Mouse (Mus musculus) stomach, embryonic 14.5 days (tissue): ENCODE data around the gene Cited2. TPM values are rescaled to one million over a fixed set of nuclear protein-coding genes. Genes with fewer than 3 reads are reported as not detected.
A peak's percentile ranks its signal among the peaks of the same experiment; 100 is the strongest.

ENCODE experiments used
- ATAC-seq: fragments of 200-750 bp; cut with Nextera tagmentation; 2 replicates; pipeline ENCODE4 v1.8.0; 2017; ENCODE audit warnings: low read depth, moderate TSS enrichment; ENCODE audit not compliant: insufficient number of reproducible peaks, insufficient read depth, low FRiP score
- H3K27ac ChIP-seq: fragments of 300-500 bp; sonication (generic); 2 replicates; pipeline ENCODE4 v1.5.1; 2014; ENCODE audit warnings: mild to moderate bottlenecking, low read length, moderate library complexity, mixed read lengths
- H3K27me3 ChIP-seq: fragments of 300-500 bp; sonication (generic); 2 replicates; pipeline ENCODE4 v1.6.1; 2014; ENCODE audit warnings: low read length, control low read depth, mixed read lengths; ENCODE audit not compliant: control insufficient read depth, insufficient read depth
- H3K36me3 ChIP-seq: fragments of 300-500 bp; sonication (generic); 2 replicates; pipeline ENCODE4 v1.6.1; 2014; ENCODE audit warnings: mild to moderate bottlenecking, control low read depth, low read length, moderate library complexity, mixed read lengths; ENCODE audit not compliant: control insufficient read depth, insufficient read depth
- H3K4me1 ChIP-seq: fragments of 300-500 bp; sonication (generic); 2 replicates; pipeline ENCODE4 v1.6.1; 2014; ENCODE audit warnings: low read length, control low read depth, mixed read lengths; ENCODE audit not compliant: control insufficient read depth, insufficient read depth
- H3K4me2 ChIP-seq: fragments of 300-500 bp; sonication (generic); replicated peaks from 2 replicates; pipeline ENCODE4 v1.6.1; 2014; ENCODE audit warnings: low read depth, low read length, control low read depth
- H3K4me3 ChIP-seq: fragments of 300-500 bp; sonication (generic); 2 replicates; pipeline ENCODE4 v1.5.1; 2014; ENCODE audit warnings: low read depth, low read length, control low read depth
- H3K9ac ChIP-seq: fragments of 300-500 bp; sonication (generic); replicated peaks from 2 replicates; pipeline ENCODE4 v1.6.1; 2014; ENCODE audit warnings: low read depth, mild to moderate bottlenecking, control low read depth, low read length, moderate library complexity, mixed read lengths
- H3K9me3 ChIP-seq: fragments of 300-500 bp; sonication (generic); 2 replicates; pipeline ENCODE4 v1.6.1; 2016; ENCODE audit warnings: low read depth, low read length, control low read depth; ENCODE audit not compliant: control insufficient read depth
- WGBS: fragments of 180-500 bp; shearing (Covaris S2); extraction: QIAGEN DNeasy Blood & Tissue Kit; methylation state at CpG from one replicate; pipeline ENCODE4 v1.1.7; 2014; 5-methylcytosine and 5-hydroxymethylcytosine counted together
- polyA plus RNA-seq: library from polyadenylated mRNA; unstranded; fragments of >200 nt; fragmentation: Nextera tagmentation; extraction: Ambion mirVana; gene quantifications from 2 replicates; pipeline ENCODE4 v1.2.1, GENCODE M21; 2014

The Cited2 gene
- polyA plus RNA-seq: 32.9 and 38.3 TPM in 2 replicates

DNA sequence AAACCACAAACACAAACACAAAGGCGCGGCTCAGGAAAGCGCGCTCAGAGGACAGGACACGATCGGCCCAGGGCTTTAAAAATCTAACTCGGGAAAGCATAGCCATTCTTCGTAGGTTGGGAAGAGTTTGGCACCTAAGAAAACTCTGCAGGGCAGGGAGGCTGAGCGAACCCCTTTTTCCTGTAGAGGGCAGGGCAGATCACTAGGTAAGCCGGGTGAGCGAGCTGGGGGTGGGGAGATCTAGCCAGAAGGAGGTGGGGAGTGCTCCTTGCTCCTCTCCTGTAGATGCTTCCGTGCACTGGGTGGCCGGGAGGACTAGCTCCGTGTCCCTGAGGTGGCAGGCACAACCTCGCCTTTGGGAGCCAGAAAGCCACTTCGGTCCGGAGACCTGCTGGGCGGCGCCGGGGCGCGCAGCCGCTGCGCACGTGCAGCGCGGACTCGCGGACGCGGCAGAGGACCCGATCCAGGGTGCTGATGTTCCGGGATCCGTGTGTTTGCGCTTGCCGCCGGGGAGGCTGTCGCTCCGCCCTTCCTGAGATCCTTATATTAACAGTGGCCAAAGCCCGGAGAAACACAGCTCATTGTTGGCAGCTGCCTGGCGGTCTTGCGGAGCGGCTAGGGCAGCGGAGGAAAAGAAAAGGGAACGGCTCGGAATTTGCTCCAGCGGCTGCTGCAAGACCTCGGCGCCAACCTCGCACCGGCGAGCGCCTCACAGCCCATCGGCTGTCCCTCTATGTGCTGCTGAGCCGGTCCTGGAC lies at the start of gene Cited2:
Gene Cited2 (plus strand): TSS at position 566 of the 758 bp plus-strand sequence.
- peak within 1 kb of the TSS; percentile 86 for H3K4me2 ChIP-seq
- under 1% methylated on average over 54 of the region's 55 CpGs for WGBS
- H3K9me3 ChIP-seq: no peaks in the 10 kb centered on the region
- H3K9ac ChIP-seq: peak within 1 kb of the TSS; percentile 92
- peak within 1 kb of the TSS; percentile 94 for H3K4me3 ChIP-seq
- H3K27ac ChIP-seq: peak within 1 kb of the TSS; percentile 99
- ATAC-seq: peak; percentile 83
- peaks cover 3% of the 10 kb centered on the region; the same call in 1 of the 2 replicates for H3K36me3 ChIP-seq
- H3K27me3 ChIP-seq: no peaks in the 10 kb centered on the region
- H3K4me1 ChIP-seq: peaks cover 19% of the 10 kb centered on the region

DNA sequence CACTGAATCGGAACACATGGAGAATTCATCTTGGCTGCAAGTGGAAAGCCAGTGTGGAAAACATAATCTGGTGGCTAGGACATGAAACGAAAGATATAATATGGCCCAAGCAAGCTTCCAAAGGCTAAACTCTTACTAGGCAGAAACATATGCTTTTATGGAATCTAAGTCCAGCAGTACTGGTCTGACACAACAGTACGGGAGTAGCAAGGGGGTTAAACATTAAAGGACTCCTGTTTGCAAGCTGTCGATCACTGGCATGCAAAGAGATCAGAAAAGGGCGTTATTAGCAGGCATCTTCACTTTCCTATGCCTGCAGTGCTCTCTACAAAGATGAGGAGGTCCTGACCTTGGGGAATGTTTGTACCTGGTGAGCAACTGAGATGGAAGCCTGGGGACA lies 48.6 kb upstream of the Cited2 start:
- ATAC-seq: no peak
- 73% methylated on average over 5 of the region's 5 CpGs for WGBS
- Histone ChIP-seq H3K4me2 (no peak overlapping the region), H3K27ac (no peak overlapping the region), H3K27me3 (no peaks in the 10 kb centered on the region), H3K4me1 (no peaks in the 10 kb centered on the region), H3K4me3 (no peak overlapping the region), H3K9me3 (no peaks in the 10 kb centered on the region), H3K9ac (no peak overlapping the region), H3K36me3 (no peaks in the 10 kb centered on the region)

DNA sequence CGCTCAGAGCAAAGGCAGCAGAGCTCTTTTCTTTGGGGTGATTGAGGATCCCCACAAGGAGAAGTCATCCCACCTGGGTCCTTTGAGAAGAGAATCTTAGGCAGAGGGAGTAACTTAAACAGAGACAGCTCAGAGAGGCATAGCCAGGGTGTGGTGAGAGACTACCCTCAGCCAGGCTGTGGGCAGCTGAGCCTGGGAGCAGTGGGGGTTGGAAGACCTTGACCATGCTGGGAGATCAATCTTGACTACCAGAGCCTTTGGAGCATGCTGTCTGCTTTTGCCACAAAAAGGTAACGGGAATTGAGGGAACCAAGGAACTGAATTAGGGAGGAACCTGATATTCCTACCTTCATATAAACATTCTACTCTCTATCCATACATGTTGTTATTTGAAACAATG lies 48.1 kb upstream of the Cited2 start:
- no peaks in the 10 kb centered on the region for H3K4me1 ChIP-seq
- no peak for ATAC-seq
- H3K4me2 ChIP-seq: no peak overlapping the region
- no peaks in the 10 kb centered on the region for H3K27me3 ChIP-seq
- H3K9ac ChIP-seq: no peak overlapping the region
- no peak overlapping the region for H3K4me3 ChIP-seq
- H3K9me3 ChIP-seq: no peaks in the 10 kb centered on the region
- no peaks in the 10 kb centered on the region for H3K36me3 ChIP-seq
- WGBS: 81% methylated on average over 2 of the region's 2 CpGs
- no peak overlapping the region for H3K27ac ChIP-seq

DNA sequence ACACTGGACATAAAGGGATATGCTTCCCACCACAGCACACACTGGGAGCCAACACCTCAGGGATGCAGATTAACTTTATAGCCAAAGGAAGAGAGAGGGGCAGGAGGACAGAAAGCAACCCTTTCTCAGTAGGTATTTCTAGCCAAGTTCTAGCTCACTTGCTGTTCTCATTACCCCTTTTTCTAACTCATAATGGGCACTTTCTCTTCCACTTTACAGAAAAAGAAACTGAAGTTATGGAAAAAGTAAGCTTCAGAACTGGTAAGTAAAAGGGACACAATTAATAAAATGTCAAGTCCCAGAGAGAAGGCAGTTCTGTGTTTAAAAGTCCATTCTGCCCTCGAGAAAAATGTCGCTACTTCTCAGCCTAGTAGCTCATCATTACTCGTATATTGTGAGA lies 46.6 kb upstream of the Cited2 start:
- no peak for ATAC-seq
- Histone ChIP-seq H3K27me3 (no peaks in the 10 kb centered on the region), H3K4me3 (no peak overlapping the region), H3K9me3 (no peaks in the 10 kb centered on the region), H3K27ac (no peak overlapping the region), H3K4me2 (no peak overlapping the region), H3K36me3 (no peaks in the 10 kb centered on the region), H3K9ac (no peak overlapping the region), H3K4me1 (no peaks in the 10 kb centered on the region)
- 68% methylated on average over 3 of the region's 3 CpGs for WGBS

DNA sequence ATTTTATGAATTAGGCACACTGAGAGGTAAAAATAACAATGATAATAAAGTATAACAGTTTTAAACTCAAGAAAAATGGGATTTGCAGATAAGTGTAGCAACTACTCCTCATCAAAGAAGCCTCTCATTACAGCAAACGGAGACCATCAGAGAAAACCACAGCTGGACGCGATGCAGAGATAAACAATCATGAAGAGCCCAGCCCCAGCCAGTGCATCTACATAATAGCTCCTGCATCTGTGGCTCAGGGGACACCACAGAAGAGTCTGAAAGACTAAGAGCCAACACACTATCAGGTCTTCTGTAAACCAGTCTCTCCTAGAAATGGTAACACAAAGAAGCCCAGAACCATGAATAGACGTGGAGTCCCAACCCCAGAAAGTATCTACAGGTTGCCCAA lies 45.7 kb upstream of the Cited2 start:
- Histone ChIP-seq H3K27me3 (no peaks in the 10 kb centered on the region), H3K36me3 (no peaks in the 10 kb centered on the region), H3K4me1 (no peaks in the 10 kb centered on the region), H3K27ac (no peak overlapping the region), H3K4me3 (no peak overlapping the region), H3K4me2 (no peak overlapping the region), H3K9me3 (no peaks in the 10 kb centered on the region), H3K9ac (no peak overlapping the region)
- ATAC-seq: no peak
- WGBS: 62% methylated on average over 4 of the region's 4 CpGs

GRCm38 (mm10) chr10:17680432-17681382 lies 42.3 kb upstream of the Cited2 start:
- Histone ChIP-seq H3K4me1 (no peaks in the 10 kb centered on the region), H3K27ac (no peak overlapping the region), H3K4me2 (no peak overlapping the region), H3K4me3 (no peak overlapping the region), H3K9me3 (no peaks in the 10 kb centered on the region), H3K27me3 (no peaks in the 10 kb centered on the region), H3K36me3 (no peaks in the 10 kb centered on the region), H3K9ac (no peak overlapping the region)
- WGBS: 68% methylated on average over 8 of the region's 8 CpGs
- ATAC-seq: no peak

DNA sequence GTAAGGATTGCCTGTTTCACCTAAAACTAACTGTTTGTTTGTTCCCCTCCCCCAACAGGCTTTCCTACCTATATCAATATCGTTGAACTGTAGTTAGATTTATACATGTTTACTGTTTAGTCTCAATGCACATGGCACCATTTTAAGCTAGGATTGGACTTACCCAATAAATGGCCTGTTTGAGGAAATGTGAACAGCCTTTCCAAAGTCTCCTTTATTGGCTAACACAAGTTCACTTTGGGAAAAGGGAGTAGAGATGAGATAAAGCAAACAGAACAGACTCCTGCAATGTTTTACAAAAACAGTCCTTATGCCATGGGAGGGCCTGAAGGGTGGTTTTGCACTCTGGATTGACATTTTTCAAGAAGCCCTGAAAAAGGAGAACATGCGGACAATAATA lies 41.6 kb upstream of the Cited2 start:
- Histone ChIP-seq H3K9me3 (no peaks in the 10 kb centered on the region), H3K27me3 (no peaks in the 10 kb centered on the region), H3K4me1 (no peaks in the 10 kb centered on the region), H3K4me2 (no peak overlapping the region), H3K36me3 (no peaks in the 10 kb centered on the region), H3K27ac (no peak overlapping the region), H3K4me3 (no peak overlapping the region), H3K9ac (no peak overlapping the region)
- WGBS: 77% methylated on average over 2 of the region's 2 CpGs
- ATAC-seq: no peak

DNA sequence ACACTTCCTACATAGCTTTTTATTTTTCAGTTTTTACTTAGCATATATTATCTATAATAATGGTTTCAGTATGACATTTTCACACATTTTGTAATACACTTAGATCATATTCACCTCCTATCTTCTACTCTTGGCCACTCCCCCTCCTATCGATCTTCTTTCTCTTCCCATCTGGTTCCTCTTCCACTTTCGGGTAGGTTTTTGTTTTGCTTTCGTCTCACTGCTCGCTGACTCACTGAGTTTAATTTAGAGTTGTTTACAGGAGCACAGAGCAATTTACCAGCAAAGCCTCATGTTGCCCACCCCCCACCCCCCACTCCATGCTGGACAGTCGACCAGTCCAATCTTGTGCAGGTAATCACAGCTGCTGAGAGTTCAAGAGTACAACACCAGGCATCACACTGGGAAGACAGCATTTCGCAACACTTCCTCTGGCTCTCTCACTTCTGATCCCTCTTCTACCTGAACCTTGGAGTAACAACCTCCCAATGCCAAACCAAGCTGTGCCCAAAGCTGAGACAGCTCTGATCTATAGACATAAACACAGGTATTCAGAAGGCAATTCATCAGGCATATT lies 39.1 kb upstream of the Cited2 start:
- Histone ChIP-seq H3K4me2 (no peak overlapping the region), H3K27me3 (no peaks in the 10 kb centered on the region), H3K9ac (no peak overlapping the region), H3K4me3 (no peak overlapping the region), H3K36me3 (no peaks in the 10 kb centered on the region), H3K9me3 (no peaks in the 10 kb centered on the region), H3K4me1 (no peaks in the 10 kb centered on the region), H3K27ac (no peak overlapping the region)
- ATAC-seq: no peak
- 56% methylated on average over 6 of the region's 6 CpGs for WGBS
